Mouse (Mus musculus): ENCODE results near the gene Col4a2. TPM values are rescaled to one million over a fixed set of nuclear protein-coding genes. Genes with fewer than 3 reads are reported as not detected.
A peak's percentile ranks its signal among the peaks of the same experiment; 100 is the strongest.

Gene Col4a2
- polyA plus RNA-seq, 1 experiment from 2014 or later, result 189 TPM

GRCm38 (mm10) chr8:11272205-11272604 is 40.4 kb upstream of the Col4a2 start:
- TF ChIP-seq CTCF (IDR thresholded peaks at IDR 0.05), result no peak
- TF ChIP-seq EP300 (IDR thresholded peaks at IDR 0.05), result peak; percentile 59; the same call in 1 of the 2 replicates
- H3K4me1 ChIP-seq (ENCODE audit: insufficient read depth, low read depth, low read length), result peaks cover 50% of the 10 kb centered on the region
- H3K27me3 ChIP-seq (replicated peaks; ENCODE audit: insufficient read depth, low read length), result no peaks in the 10 kb centered on the region
- WGBS, result 52% methylated on average over 6 of the region's 6 CpGs
- H3K4me2 ChIP-seq (replicated peaks; ENCODE audit: low read depth, low read length), result no peak overlapping the region
- no peak overlapping the region for H3K4me3 ChIP-seq (ENCODE audit: low read depth, low read length)
- ATAC-seq (no peak), DNase-seq (ENCODE audit: low spot score) (peak; percentile 33)
- no peaks in the 10 kb centered on the region for H3K9me3 ChIP-seq (ENCODE audit: low read length)
- H3K36me3 ChIP-seq (ENCODE audit: insufficient read depth, low read length), result no peaks in the 10 kb centered on the region; the same call in 1 of the 2 replicates
- H3K9ac ChIP-seq (replicated peaks; ENCODE audit: low read depth), result no peak overlapping the region
- H3K27ac ChIP-seq (ENCODE audit: low read length), result peak overlapping the region; percentile 66

GRCm38 (mm10) chr8:11273506-11274158 is 39.0 kb upstream of the Col4a2 start:
- WGBS, result 66% methylated on average over 15 of the region's 15 CpGs
- peak overlapping the region; percentile 64 for H3K27ac ChIP-seq (ENCODE audit: low read length)
- H3K4me3 ChIP-seq (ENCODE audit: low read depth, low read length), result no peak overlapping the region
- H3K27me3 ChIP-seq (replicated peaks; ENCODE audit: insufficient read depth, low read length), result no peaks in the 10 kb centered on the region
- H3K9me3 ChIP-seq (ENCODE audit: low read length), result no peaks in the 10 kb centered on the region
- peaks cover 54% of the 10 kb centered on the region for H3K4me1 ChIP-seq (ENCODE audit: insufficient read depth, low read depth, low read length)
- H3K4me2 ChIP-seq (replicated peaks; ENCODE audit: low read depth, low read length), result no peak overlapping the region
- TF ChIP-seq EP300 (IDR thresholded peaks at IDR 0.05), result peak; percentile 55; the same call in 1 of the 2 replicates
- no peak for TF ChIP-seq CTCF (IDR thresholded peaks at IDR 0.05)
- no peak overlapping the region for H3K9ac ChIP-seq (replicated peaks; ENCODE audit: low read depth)
- peak; percentile 53 for ATAC-seq
- no peaks in the 10 kb centered on the region; the same call in 1 of the 2 replicates for H3K36me3 ChIP-seq (ENCODE audit: insufficient read depth, low read length)
- DNase-seq (ENCODE audit: low spot score), result peak; percentile 85

GRCm38 (mm10) chr8:11274415-11274814 is 38.2 kb upstream of the Col4a2 start:
- Histone ChIP-seq H3K27me3 (replicated peaks; ENCODE audit: insufficient read depth, low read length) (no peaks in the 10 kb centered on the region), H3K36me3 (ENCODE audit: insufficient read depth, low read length) (no peaks in the 10 kb centered on the region; the same call in 1 of the 2 replicates), H3K27ac (ENCODE audit: low read length) (peak overlapping the region; percentile 39), H3K9ac (replicated peaks; ENCODE audit: low read depth) (no peak overlapping the region), H3K4me3 (ENCODE audit: low read depth, low read length) (no peak overlapping the region), H3K4me2 (replicated peaks; ENCODE audit: low read depth, low read length) (no peak overlapping the region), H3K4me1 (ENCODE audit: insufficient read depth, low read depth, low read length) (peaks cover 54% of the 10 kb centered on the region), H3K9me3 (ENCODE audit: low read length) (no peaks in the 10 kb centered on the region)
- TF ChIP-seq CTCF (IDR thresholded peaks at IDR 0.05) (no peak), EP300 (IDR thresholded peaks at IDR 0.05) (no peak)
- WGBS, result 60% methylated on average over 7 of the region's 7 CpGs
- DNase-seq (ENCODE audit: low spot score) (no peak), ATAC-seq (no peak)

- H3K27ac ChIP-seq (ENCODE audit: low read length), result peak overlapping the region; percentile 89
- 68% methylated on average over 6 of the region's 6 CpGs for WGBS
- no peaks in the 10 kb centered on the region for H3K9me3 ChIP-seq (ENCODE audit: low read length)
- no peak overlapping the region for H3K4me3 ChIP-seq (ENCODE audit: low read depth, low read length)
- no peak overlapping the region for H3K4me2 ChIP-seq (replicated peaks; ENCODE audit: low read depth, low read length)
- no peak for DNase-seq (ENCODE audit: low spot score)
- H3K36me3 ChIP-seq (ENCODE audit: insufficient read depth, low read length), result no peaks in the 10 kb centered on the region; the same call in 1 of the 2 replicates
- H3K9ac ChIP-seq (replicated peaks; ENCODE audit: low read depth), result no peak overlapping the region
- H3K4me1 ChIP-seq (ENCODE audit: insufficient read depth, low read depth, low read length), result peaks cover 57% of the 10 kb centered on the region
- no peak for ATAC-seq
- TF ChIP-seq CTCF (IDR thresholded peaks at IDR 0.05) (no peak), EP300 (IDR thresholded peaks at IDR 0.05) (no peak)
- H3K27me3 ChIP-seq (replicated peaks; ENCODE audit: insufficient read depth, low read length), result no peaks in the 10 kb centered on the region
Observed at GRCm38 (mm10) chr8:11276286-11276685, 36.3 kb upstream of the Col4a2 start.

- Histone ChIP-seq H3K27me3 (replicated peaks; ENCODE audit: insufficient read depth, low read length) (no peaks in the 10 kb centered on the region), H3K36me3 (ENCODE audit: insufficient read depth, low read length) (no peaks in the 10 kb centered on the region; the same call in 1 of the 2 replicates), H3K9me3 (ENCODE audit: low read length) (no peaks in the 10 kb centered on the region), H3K27ac (ENCODE audit: low read length) (peak overlapping the region; percentile 89), H3K9ac (replicated peaks; ENCODE audit: low read depth) (no peak overlapping the region), H3K4me3 (ENCODE audit: low read depth, low read length) (no peak overlapping the region), H3K4me1 (ENCODE audit: insufficient read depth, low read depth, low read length) (peaks cover 55% of the 10 kb centered on the region), H3K4me2 (replicated peaks; ENCODE audit: low read depth, low read length) (no peak overlapping the region)
- DNase-seq (ENCODE audit: low spot score), result peak; percentile 88
- no peak for TF ChIP-seq CTCF (IDR thresholded peaks at IDR 0.05)
- peak; percentile 82 for TF ChIP-seq EP300 (IDR thresholded peaks at IDR 0.05)
- ATAC-seq, result peak; percentile 55
- 52% methylated on average over 3 of the region's 3 CpGs for WGBS
Observed at GRCm38 (mm10) chr8:11277602-11278051, 35.0 kb upstream of the Col4a2 start.

- no peak overlapping the region for H3K4me3 ChIP-seq (ENCODE audit: low read depth, low read length)
- no peaks in the 10 kb centered on the region; the same call in 1 of the 2 replicates for H3K36me3 ChIP-seq (ENCODE audit: insufficient read depth, low read length)
- peaks cover 55% of the 10 kb centered on the region for H3K4me1 ChIP-seq (ENCODE audit: insufficient read depth, low read depth, low read length)
- no peak overlapping the region for H3K4me2 ChIP-seq (replicated peaks; ENCODE audit: low read depth, low read length)
- ATAC-seq (peak; percentile 62), DNase-seq (ENCODE audit: low spot score) (peak; percentile 88)
- no peaks in the 10 kb centered on the region for H3K9me3 ChIP-seq (ENCODE audit: low read length)
- H3K9ac ChIP-seq (replicated peaks; ENCODE audit: low read depth), result no peak overlapping the region
- 22% methylated on average over 4 of the region's 4 CpGs for WGBS
- peak overlapping the region; percentile 89 for H3K27ac ChIP-seq (ENCODE audit: low read length)
- TF ChIP-seq EP300 (IDR thresholded peaks at IDR 0.05), result no peak
- no peak for TF ChIP-seq CTCF (IDR thresholded peaks at IDR 0.05)
- no peaks in the 10 kb centered on the region for H3K27me3 ChIP-seq (replicated peaks; ENCODE audit: insufficient read depth, low read length)
Observed at GRCm38 (mm10) chr8:11278101-11278611, 34.4 kb upstream of the Col4a2 start.
